Mouse (Mus musculus): ENCODE data around the gene Pih1d2.

GRCm38 (mm10) chr9:50590856-50591518 lies 26.1 kb upstream of the Pih1d2 start:
- TF ChIP-seq GATA1 (IDR thresholded peaks at IDR 0.05; ENCODE audit: borderline replicate concordance, low read length) (no peak), FLI1 (IDR thresholded peaks at IDR 0.05; ENCODE audit: low read length) (no peak)
